Mouse (Mus musculus): ENCODE data around the gene Lat2. TPM values are rescaled to one million over a fixed set of nuclear protein-coding genes. Genes with fewer than 3 reads are reported as not detected.

The Lat2 gene
- total RNA-seq, 2 experiments from 2014 or later: 1.7 to 2.0 TPM

Small RNA genes lying within 50 kb of the gene (microRNA-seq; reads per million reads assigned to microRNA genes)
- not detected for gene Mir7228

Other genes with a start within 250 kb of the Lat2 start
- gene Gtf2ird1, start 158.3 kb downstream of the Lat2 start, total RNA-seq (2021): 10 to 100 TPM; 18.2 to 26.3 TPM
- 1 to 10 TPM; 6.9 to 7.9 TPM for gene Clip2, start 62.6 kb downstream of the Lat2 start, total RNA-seq (2021)
- gene Syna, start 54.9 kb downstream of the Lat2 start, total RNA-seq (2021): not detected
- gene Rfc2, start 33.7 kb downstream of the Lat2 start, total RNA-seq (2021): 10 to 100 TPM; 24.8 TPM
- 100 to 1,000 TPM; 135 to 146 TPM for gene Eif4h, start 24.5 kb upstream of the Lat2 start, total RNA-seq (2021)
- gene Limk1, start 73.6 kb upstream of the Lat2 start, total RNA-seq (2021): 1 to 10 TPM; 4.7 to 5.0 TPM
- 100 to 1,000 TPM; 147 to 183 TPM for gene Eln, start 132.3 kb upstream of the Lat2 start, total RNA-seq (2021)

All from heart, postnatal 25 days (tissue).